25 mouse cellular contexts compared by ENCODE assay signal in the genomic region with DNA sequence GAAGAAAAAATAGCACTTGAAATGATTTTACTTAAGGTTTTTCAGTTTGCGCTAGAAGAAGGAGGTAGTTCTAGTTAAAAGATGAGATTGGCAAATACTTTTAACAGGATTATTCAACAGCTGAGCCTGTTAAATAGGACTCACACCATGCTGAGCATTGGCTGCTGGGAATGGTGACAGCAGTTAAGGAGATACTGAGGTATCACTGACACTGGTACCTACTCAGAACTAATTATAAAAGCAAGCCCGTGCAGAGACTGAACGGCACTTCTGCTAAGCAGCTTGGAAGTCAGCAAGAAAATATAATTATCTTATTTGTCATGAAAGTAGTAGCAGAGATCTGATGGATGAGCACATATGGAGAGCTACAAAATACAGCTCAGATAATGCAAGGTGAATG.
DNase-seq lines count a peak whose midpoint lies in the region; ATAC-seq lines count a peak whose summit lies in the region.
"Had no signal": no experiment of that assay in that cellular context is flagged by ENCODE, and none has a peak within 500 bp of the region (broad histone marks: within the 10 kb centered on the region; RNA-seq: fewer than 3 reads in every experiment).

No protein-coding gene starts in this region.

- no peak overlapping the region for H3K4me2 ChIP-seq in forebrain, embryonic 14.5 days (ENCODE audit: low read length)
- H3K4me2 ChIP-seq in hindbrain, embryonic 16.5 days (ENCODE audit: low read length): no peak overlapping the region
- no peak overlapping the region for H3K4me2 ChIP-seq in hindbrain, embryonic 12.5 days (replicated peaks)
- no peak overlapping the region for H3K4me2 ChIP-seq in midbrain, embryonic 16.5 days (ENCODE audit: low read length)
- no peak overlapping the region for H3K4me2 ChIP-seq in midbrain, embryonic 14.5 days (ENCODE audit: low read length)
- H3K4me2 ChIP-seq: embryonic facial prominence, embryonic 12.5 days; embryonic facial prominence, embryonic 15.5 days; forebrain, embryonic 12.5 days; heart, embryonic 12.5 days; heart, embryonic 15.5 days had no signal

- H3K9me3 ChIP-seq in forebrain, embryonic 14.5 days (replicated peaks; ENCODE audit: control insufficient read depth, low read length): no peaks in the 10 kb centered on the region
- H3K9me3 ChIP-seq in forebrain, embryonic 10.5 days: no peaks in the 10 kb centered on the region
- H3K9me3 ChIP-seq in hindbrain, embryonic 16.5 days (ENCODE audit: control insufficient read depth, low read length): no peaks in the 10 kb centered on the region
- H3K9me3 ChIP-seq in hindbrain, embryonic 12.5 days (replicated peaks): no peaks in the 10 kb centered on the region
- H3K9me3 ChIP-seq in midbrain, embryonic 16.5 days (replicated peaks; ENCODE audit: control insufficient read depth, low read length, poor library complexity, severe bottlenecking): no peaks in the 10 kb centered on the region
- H3K9me3 ChIP-seq in midbrain, embryonic 14.5 days (ENCODE audit: control insufficient read depth, low read length): no peaks in the 10 kb centered on the region
- H3K9me3 ChIP-seq: embryonic facial prominence, embryonic 12.5 days; embryonic facial prominence, embryonic 15.5 days; forebrain, embryonic 12.5 days; heart, embryonic 12.5 days; heart, embryonic 15.5 days; hindbrain, embryonic 10.5 days had no signal

- H3K4me3 ChIP-seq in forebrain, embryonic 14.5 days (ENCODE audit: low read depth, low read length): no peak overlapping the region
- H3K4me3 ChIP-seq in forebrain, embryonic 10.5 days: no peak overlapping the region
- no peak overlapping the region for H3K4me3 ChIP-seq in hindbrain, embryonic 16.5 days (ENCODE audit: low read length)
- no peak overlapping the region for H3K4me3 ChIP-seq in hindbrain, embryonic 12.5 days
- no peak overlapping the region for H3K4me3 ChIP-seq in midbrain, embryonic 16.5 days (ENCODE audit: low read depth, low read length)
- H3K4me3 ChIP-seq in midbrain, embryonic 14.5 days (replicated peaks; ENCODE audit: low read depth, low read length): no peak overlapping the region
- H3K4me3 ChIP-seq: embryonic facial prominence, embryonic 12.5 days; embryonic facial prominence, embryonic 15.5 days; forebrain, embryonic 12.5 days; heart, embryonic 12.5 days; heart, embryonic 15.5 days; hindbrain, embryonic 10.5 days had no signal

- H3K4me1 ChIP-seq in forebrain, embryonic 14.5 days (ENCODE audit: control insufficient read depth, insufficient read depth, low read length): no peaks in the 10 kb centered on the region
- no peaks in the 10 kb centered on the region for H3K4me1 ChIP-seq in forebrain, embryonic 10.5 days
- no peaks in the 10 kb centered on the region for H3K4me1 ChIP-seq in hindbrain, embryonic 16.5 days (ENCODE audit: control insufficient read depth, insufficient read depth, low read depth, low read length)
- no peaks in the 10 kb centered on the region for H3K4me1 ChIP-seq in hindbrain, embryonic 12.5 days
- peaks cover 3% of the 10 kb centered on the region; the same call in 1 of the 2 replicates for H3K4me1 ChIP-seq in midbrain, embryonic 16.5 days (ENCODE audit: control insufficient read depth, insufficient read depth, low read length)
- H3K4me1 ChIP-seq in midbrain, embryonic 14.5 days (ENCODE audit: control insufficient read depth, insufficient read depth, low read length): no peaks in the 10 kb centered on the region
- H3K4me1 ChIP-seq: embryonic facial prominence, embryonic 12.5 days; embryonic facial prominence, embryonic 15.5 days; forebrain, embryonic 12.5 days; heart, embryonic 12.5 days; heart, embryonic 15.5 days; hindbrain, embryonic 10.5 days had no signal

- H3K27me3 ChIP-seq in forebrain, embryonic 14.5 days (replicated peaks; ENCODE audit: control insufficient read depth, insufficient read depth, low read length): no peaks in the 10 kb centered on the region
- H3K27me3 ChIP-seq in forebrain, embryonic 10.5 days (ENCODE audit: poor library complexity, severe bottlenecking): no peaks in the 10 kb centered on the region
- no peaks in the 10 kb centered on the region for H3K27me3 ChIP-seq in hindbrain, embryonic 16.5 days (replicated peaks; ENCODE audit: control insufficient read depth, insufficient read depth, low read length)
- H3K27me3 ChIP-seq in hindbrain, embryonic 12.5 days: no peaks in the 10 kb centered on the region
- H3K27me3 ChIP-seq in midbrain, embryonic 16.5 days (ENCODE audit: control insufficient read depth, insufficient read depth, low read depth, low read length): no peaks in the 10 kb centered on the region
- H3K27me3 ChIP-seq in midbrain, embryonic 14.5 days (ENCODE audit: control insufficient read depth, insufficient read depth, low read length): no peaks in the 10 kb centered on the region
- H3K27me3 ChIP-seq: embryonic facial prominence, embryonic 12.5 days; embryonic facial prominence, embryonic 15.5 days; forebrain, embryonic 12.5 days; heart, embryonic 12.5 days; heart, embryonic 15.5 days had no signal

- peak; percentile 16 for DNase-seq in forebrain, embryonic 14.5 days (ENCODE audit: low spot score)
- no peak for DNase-seq in forebrain, embryonic 10.5 days (ENCODE audit: extremely low spot score, low spot score)
- no peak for DNase-seq in midbrain, embryonic 14.5 days
- no peak for DNase-seq in kidney, postnatal 4 days
- DNase-seq: adrenal gland, adult 8-10 months; adrenal gland, postnatal 25 days; cerebellum, adult 11 months; cerebellum, adult 2 months; cerebellum, adult 9-11 months; cerebellum, postnatal 25 days; gastrocnemius, postnatal 25 days; heart, adult 18-20 months; heart, postnatal 10 days; heart, postnatal 36 days had no signal

- no peaks in the 10 kb centered on the region for H3K36me3 ChIP-seq in forebrain, embryonic 14.5 days (ENCODE audit: control insufficient read depth, insufficient read depth, low read length)
- H3K36me3 ChIP-seq in forebrain, embryonic 10.5 days (replicated peaks): no peaks in the 10 kb centered on the region
- no peaks in the 10 kb centered on the region for H3K36me3 ChIP-seq in hindbrain, embryonic 16.5 days (ENCODE audit: control insufficient read depth, insufficient read depth, low read length)
- no peaks in the 10 kb centered on the region for H3K36me3 ChIP-seq in hindbrain, embryonic 12.5 days
- H3K36me3 ChIP-seq in midbrain, embryonic 16.5 days (ENCODE audit: control insufficient read depth, insufficient read depth, low read length): no peaks in the 10 kb centered on the region
- no peaks in the 10 kb centered on the region for H3K36me3 ChIP-seq in midbrain, embryonic 14.5 days (ENCODE audit: control insufficient read depth, insufficient read depth, low read length)
- H3K36me3 ChIP-seq: embryonic facial prominence, embryonic 12.5 days; embryonic facial prominence, embryonic 15.5 days; forebrain, embryonic 12.5 days; heart, embryonic 12.5 days; heart, embryonic 15.5 days; hindbrain, embryonic 10.5 days had no signal

- no peak overlapping the region for H3K27ac ChIP-seq in forebrain, embryonic 14.5 days (ENCODE audit: low read depth, low read length)
- H3K27ac ChIP-seq in forebrain, embryonic 10.5 days: no peak overlapping the region
- H3K27ac ChIP-seq in hindbrain, embryonic 16.5 days (ENCODE audit: low read depth, low read length): no peak overlapping the region
- no peak overlapping the region for H3K27ac ChIP-seq in hindbrain, embryonic 12.5 days
- H3K27ac ChIP-seq in midbrain, embryonic 16.5 days (ENCODE audit: low read length): no peak overlapping the region
- H3K27ac ChIP-seq in midbrain, embryonic 14.5 days (replicated peaks; ENCODE audit: low read depth, low read length): no peak overlapping the region
- H3K27ac ChIP-seq: embryonic facial prominence, embryonic 12.5 days; embryonic facial prominence, embryonic 15.5 days; forebrain, embryonic 12.5 days; heart, embryonic 15.5 days; hindbrain, embryonic 10.5 days had no signal

- no peak for ATAC-seq in forebrain, embryonic 14.5 days
- peak; percentile 69; the same call in 1 of the 2 replicates for ATAC-seq in hindbrain, embryonic 16.5 days
- ATAC-seq in hindbrain, embryonic 12.5 days (ENCODE audit: low FRiP score): no peak
- ATAC-seq in midbrain, embryonic 16.5 days: peak; percentile 60; the same call in 1 of the 2 replicates
- no peak; the same call in 1 of the 2 replicates for ATAC-seq in midbrain, embryonic 14.5 days (ENCODE audit: low FRiP score, low TSS enrichment)
- ATAC-seq: activated CD4-positive, CD25-positive, alpha-beta regulatory T cell, adult 4 months; intestine, embryonic 16.5 days had no signal

- no peak overlapping the region for H3K9ac ChIP-seq in forebrain, embryonic 14.5 days (ENCODE audit: low read length)
- no peak overlapping the region for H3K9ac ChIP-seq in hindbrain, embryonic 16.5 days (ENCODE audit: low read depth, low read length)
- H3K9ac ChIP-seq in hindbrain, embryonic 12.5 days: no peak overlapping the region
- no peak overlapping the region for H3K9ac ChIP-seq in midbrain, embryonic 16.5 days (ENCODE audit: low read depth, low read length)
- H3K9ac ChIP-seq in midbrain, embryonic 14.5 days (replicated peaks; ENCODE audit: low read length): no peak overlapping the region
- H3K9ac ChIP-seq: embryonic facial prominence, embryonic 12.5 days; embryonic facial prominence, embryonic 15.5 days; forebrain, embryonic 12.5 days; heart, embryonic 12.5 days; heart, embryonic 15.5 days had no signal

- WGBS in forebrain, embryonic 14.5 days: 72% methylated on average over 3 of the region's 3 CpGs
- 85% methylated on average over 3 of the region's 3 CpGs for WGBS in forebrain, embryonic 10.5 days
- WGBS in hindbrain, embryonic 16.5 days: 75% methylated on average over 3 of the region's 3 CpGs
- WGBS in hindbrain, embryonic 12.5 days: 92% methylated on average over 3 of the region's 3 CpGs
- WGBS in midbrain, embryonic 16.5 days: 64% methylated on average over 3 of the region's 3 CpGs
- WGBS in midbrain, embryonic 14.5 days: 71% methylated on average over 3 of the region's 3 CpGs

Comparison
In these comparisons a context has a peak if more than half of its experiments do, and no peak if none do; other contexts are left out.
1. ATAC-seq: peak in hindbrain, embryonic 16.5 days (single experiment) and midbrain, embryonic 16.5 days (single experiment); none in forebrain, embryonic 14.5 days (single experiment), hindbrain, embryonic 12.5 days (single experiment) and midbrain, embryonic 14.5 days (single experiment).